Mouse (Mus musculus): ENCODE data around the gene Slc10a1. TPM values are rescaled to one million over a fixed set of nuclear protein-coding genes. Genes with fewer than 3 reads are reported as not detected.

The Slc10a1 gene
- polyA plus RNA-seq, 1 experiment from 2014 or later = 0.63 TPM

GRCm38 (mm10) chr12:80982326-80982725, 13.8 kb upstream of the Slc10a1 start:
- ATAC-seq (replicated peaks; ENCODE audit: low FRiP score) = no peak
- Histone ChIP-seq H3K4me2 (ENCODE audit: low read depth, low read length, severe bottlenecking) (no peak overlapping the region), H3K36me3 (ENCODE audit: control insufficient read depth, insufficient read depth, low read length) (no peaks in the 10 kb centered on the region), H3K27me3 (ENCODE audit: control insufficient read depth, insufficient read depth, low read length) (no peaks in the 10 kb centered on the region), H3K4me1 (replicated peaks; ENCODE audit: control insufficient read depth, insufficient read depth, low read length) (no peaks in the 10 kb centered on the region), H3K9ac (ENCODE audit: low read length) (no peak overlapping the region), H3K27ac (ENCODE audit: low read depth, low read length) (no peak overlapping the region), H3K4me3 (ENCODE audit: low read depth, low read length) (no peak overlapping the region), H3K9me3 (ENCODE audit: control insufficient read depth, low read length) (no peaks in the 10 kb centered on the region)
- DNase-seq (ENCODE audit: low spot score) = peak; percentile 87
- WGBS = 0% methylated on average over 7 of the region's 7 CpGs

GRCm38 (mm10) chr12:80975939-80976671, 7.6 kb upstream of the Slc10a1 start:
- DNase-seq (ENCODE audit: low spot score) (peak; percentile 37), ATAC-seq (replicated peaks; ENCODE audit: low FRiP score) (no peak)
- no peak overlapping the region for H3K4me2 ChIP-seq (ENCODE audit: low read depth, low read length, severe bottlenecking)
- no peak overlapping the region for H3K27ac ChIP-seq (ENCODE audit: low read depth, low read length)
- WGBS = 90% methylated on average over 11 of the region's 11 CpGs
- no peaks in the 10 kb centered on the region for H3K36me3 ChIP-seq (ENCODE audit: control insufficient read depth, insufficient read depth, low read length)
- no peak overlapping the region for H3K9ac ChIP-seq (ENCODE audit: low read length)
- H3K27me3 ChIP-seq (ENCODE audit: control insufficient read depth, insufficient read depth, low read length) = no peaks in the 10 kb centered on the region
- H3K4me1 ChIP-seq (replicated peaks; ENCODE audit: control insufficient read depth, insufficient read depth, low read length) = no peaks in the 10 kb centered on the region
- no peaks in the 10 kb centered on the region for H3K9me3 ChIP-seq (ENCODE audit: control insufficient read depth, low read length)
- no peak overlapping the region for H3K4me3 ChIP-seq (ENCODE audit: low read depth, low read length)

GRCm38 (mm10) chr12:80971756-80972155, 3.3 kb upstream of the Slc10a1 start:
- DNase-seq (ENCODE audit: low spot score) = peak; percentile 23
- Histone ChIP-seq H3K27me3 (ENCODE audit: control insufficient read depth, insufficient read depth, low read length) (no peaks in the 10 kb centered on the region), H3K4me3 (ENCODE audit: low read depth, low read length) (no peak overlapping the region), H3K27ac (ENCODE audit: low read depth, low read length) (no peak overlapping the region), H3K9me3 (ENCODE audit: control insufficient read depth, low read length) (no peaks in the 10 kb centered on the region), H3K4me1 (replicated peaks; ENCODE audit: control insufficient read depth, insufficient read depth, low read length) (no peaks in the 10 kb centered on the region), H3K4me2 (ENCODE audit: low read depth, low read length, severe bottlenecking) (no peak overlapping the region), H3K9ac (ENCODE audit: low read length) (no peak overlapping the region), H3K36me3 (ENCODE audit: control insufficient read depth, insufficient read depth, low read length) (no peaks in the 10 kb centered on the region)
- 27% methylated on average over 3 of the region's 3 CpGs for WGBS
- no peak for ATAC-seq (replicated peaks; ENCODE audit: low FRiP score)

- Histone ChIP-seq H3K4me2 (ENCODE audit: low read depth, low read length, severe bottlenecking) (no peak overlapping the region), H3K9me3 (ENCODE audit: control insufficient read depth, low read length) (no peaks in the 10 kb centered on the region), H3K4me3 (ENCODE audit: low read depth, low read length) (no peak overlapping the region), H3K27ac (ENCODE audit: low read depth, low read length) (no peak overlapping the region), H3K4me1 (replicated peaks; ENCODE audit: control insufficient read depth, insufficient read depth, low read length) (no peaks in the 10 kb centered on the region), H3K36me3 (ENCODE audit: control insufficient read depth, insufficient read depth, low read length) (no peaks in the 10 kb centered on the region), H3K27me3 (ENCODE audit: control insufficient read depth, insufficient read depth, low read length) (no peaks in the 10 kb centered on the region), H3K9ac (ENCODE audit: low read length) (no peak overlapping the region)
- ATAC-seq (replicated peaks; ENCODE audit: low FRiP score) (no peak), DNase-seq (ENCODE audit: low spot score) (peak; percentile 37)
- WGBS = 66% methylated on average over 8 of the region's 8 CpGs
These were observed 1.7 kb upstream of the Slc10a1 start for GRCm38 (mm10) chr12:80970181-80970705.

GRCm38 (mm10) chr12:80967918-80968317, 587 bp downstream of the Slc10a1 start:
- Histone ChIP-seq H3K9me3 (ENCODE audit: control insufficient read depth, low read length) (no peaks in the 10 kb centered on the region), H3K4me2 (ENCODE audit: low read depth, low read length, severe bottlenecking) (no peak overlapping the region), H3K27me3 (ENCODE audit: control insufficient read depth, insufficient read depth, low read length) (no peaks in the 10 kb centered on the region), H3K36me3 (ENCODE audit: control insufficient read depth, insufficient read depth, low read length) (no peaks in the 10 kb centered on the region), H3K27ac (ENCODE audit: low read depth, low read length) (no peak overlapping the region), H3K9ac (ENCODE audit: low read length) (no peak overlapping the region), H3K4me3 (ENCODE audit: low read depth, low read length) (no peak overlapping the region), H3K4me1 (replicated peaks; ENCODE audit: control insufficient read depth, insufficient read depth, low read length) (no peaks in the 10 kb centered on the region)
- ATAC-seq (replicated peaks; ENCODE audit: low FRiP score) (no peak), DNase-seq (ENCODE audit: low spot score) (no peak)
- WGBS = 91% methylated on average over 9 of the region's 9 CpGs

GRCm38 (mm10) chr12:80966059-80966838, 2.3 kb downstream of the Slc10a1 start:
- Histone ChIP-seq H3K27ac (ENCODE audit: low read depth, low read length) (no peak overlapping the region), H3K27me3 (ENCODE audit: control insufficient read depth, insufficient read depth, low read length) (no peaks in the 10 kb centered on the region), H3K4me1 (replicated peaks; ENCODE audit: control insufficient read depth, insufficient read depth, low read length) (no peaks in the 10 kb centered on the region), H3K9ac (ENCODE audit: low read length) (no peak overlapping the region), H3K36me3 (ENCODE audit: control insufficient read depth, insufficient read depth, low read length) (no peaks in the 10 kb centered on the region), H3K4me2 (ENCODE audit: low read depth, low read length, severe bottlenecking) (no peak overlapping the region), H3K4me3 (ENCODE audit: low read depth, low read length) (no peak overlapping the region), H3K9me3 (ENCODE audit: control insufficient read depth, low read length) (no peaks in the 10 kb centered on the region)
- DNase-seq (ENCODE audit: low spot score) (no peak), ATAC-seq (replicated peaks; ENCODE audit: low FRiP score) (no peak)
- WGBS = 77% methylated on average over 11 of the region's 11 CpGs

GRCm38 (mm10) chr12:80962566-80962965, 5.9 kb downstream of the Slc10a1 start:
- no peaks in the 10 kb centered on the region for H3K9me3 ChIP-seq (ENCODE audit: control insufficient read depth, low read length)
- ATAC-seq (replicated peaks; ENCODE audit: low FRiP score) = no peak
- no peaks in the 10 kb centered on the region for H3K4me1 ChIP-seq (replicated peaks; ENCODE audit: control insufficient read depth, insufficient read depth, low read length)
- H3K4me3 ChIP-seq (ENCODE audit: low read depth, low read length) = no peak overlapping the region
- H3K27me3 ChIP-seq (ENCODE audit: control insufficient read depth, insufficient read depth, low read length) = no peaks in the 10 kb centered on the region
- WGBS = 85% methylated on average over 4 of the region's 4 CpGs
- no peak overlapping the region for H3K27ac ChIP-seq (ENCODE audit: low read depth, low read length)
- H3K4me2 ChIP-seq (ENCODE audit: low read depth, low read length, severe bottlenecking) = no peak overlapping the region
- no peak overlapping the region for H3K9ac ChIP-seq (ENCODE audit: low read length)
- no peak for DNase-seq (ENCODE audit: low spot score)
- no peaks in the 10 kb centered on the region; the same call in 1 of the 2 replicates for H3K36me3 ChIP-seq (ENCODE audit: control insufficient read depth, insufficient read depth, low read length)

GRCm38 (mm10) chr12:80957961-80958360, 10.5 kb downstream of the Slc10a1 start:
- H3K27me3 ChIP-seq (ENCODE audit: control insufficient read depth, insufficient read depth, low read length) = no peaks in the 10 kb centered on the region
- peaks cover 3% of the 10 kb centered on the region for H3K36me3 ChIP-seq (ENCODE audit: control insufficient read depth, insufficient read depth, low read length)
- H3K27ac ChIP-seq (ENCODE audit: low read depth, low read length) = no peak overlapping the region
- H3K4me1 ChIP-seq (replicated peaks; ENCODE audit: control insufficient read depth, insufficient read depth, low read length) = no peaks in the 10 kb centered on the region
- H3K9me3 ChIP-seq (ENCODE audit: control insufficient read depth, low read length) = no peaks in the 10 kb centered on the region
- 89% methylated on average over 4 of the region's 4 CpGs for WGBS
- H3K4me3 ChIP-seq (ENCODE audit: low read depth, low read length) = no peak overlapping the region
- H3K9ac ChIP-seq (ENCODE audit: low read length) = no peak overlapping the region
- no peak for ATAC-seq (replicated peaks; ENCODE audit: low FRiP score)
- DNase-seq (ENCODE audit: low spot score) = peak; percentile 15
- no peak overlapping the region for H3K4me2 ChIP-seq (ENCODE audit: low read depth, low read length, severe bottlenecking)

All from forebrain, embryonic 11.5 days (tissue).